Mouse (Mus musculus) MEL (cell line): ENCODE measurements around the gene Sbds. TPM values are rescaled to one million over a fixed set of nuclear protein-coding genes. Genes with fewer than 3 reads are reported as not detected.

Source experiments
- DNase-seq: peaks from one replicate; pipeline ENCODE4 v3.0.0; 2011; ENCODE audit warnings: low read depth, low spot score
- H3K27ac ChIP-seq: 2 replicates; pipeline ENCODE4 v1.5.1; 2012; ENCODE audit warnings: low read depth, mild to moderate bottlenecking, control low read depth, low read length, moderate library complexity; ENCODE audit not compliant: control insufficient read depth
- H3K27me3 ChIP-seq, 2 experiments: fragments of 150-350 bp in 1 of 2; sonication (generic) in 1 of 2; 2 replicates each; pipeline ENCODE4 v1.6.1; 2012; ENCODE audit warnings: low read length in 2 of 2, mild to moderate bottlenecking in 2 of 2, improper control_type of control experiment in 1 of 2, moderate library complexity in 1 of 2; ENCODE audit not compliant: insufficient read depth in 2 of 2, control insufficient read depth in 1 of 2
- H3K36me3 ChIP-seq, 2 experiments: 2 replicates each; pipeline ENCODE4 v1.6.1; 2012 to 2014; ENCODE audit warnings: low read length in 2 of 2, improper control_type of control experiment in 1 of 2, inconsistent platforms in 1 of 2, mild to moderate bottlenecking in 1 of 2; ENCODE audit not compliant: insufficient read depth in 2 of 2, control insufficient read depth in 1 of 2
- H3K4me1 ChIP-seq, 2 experiments: fragments of 150-350 bp in 1 of 2; sonication (generic) in 1 of 2; 2 replicates each; pipeline ENCODE4 v1.6.1; 2012; ENCODE audit warnings: low read length in 2 of 2, improper control_type of control experiment in 1 of 2, mild to moderate bottlenecking in 1 of 2; ENCODE audit not compliant: insufficient read depth in 2 of 2, control insufficient read depth in 1 of 2
- H3K4me3 ChIP-seq, 2 experiments: fragments of 150-350 bp in 1 of 2; sonication (generic) in 1 of 2; 2 replicates each; pipeline ENCODE4 v1.5.1; 2012; ENCODE audit warnings: low read depth in 2 of 2, low read length in 2 of 2, mild to moderate bottlenecking in 2 of 2, moderate library complexity in 2 of 2, control low read depth in 1 of 2, improper control_type of control experiment in 1 of 2; ENCODE audit not compliant: control insufficient read depth in 1 of 2, insufficient read depth in 1 of 2
- H3K79me2 ChIP-seq: 2 replicates; pipeline ENCODE4 v1.6.1; 2012; ENCODE audit warnings: mild to moderate bottlenecking, low read length, moderate library complexity; ENCODE audit not compliant: control insufficient read depth, poor library complexity, insufficient read depth
- H3K9ac ChIP-seq: 2 replicates; pipeline ENCODE4 v1.6.1; 2012; ENCODE audit warnings: low read depth, mild to moderate bottlenecking, control low read depth, low read length, moderate library complexity; ENCODE audit not compliant: control insufficient read depth, poor library complexity, severe bottlenecking
- H3K9me3 ChIP-seq: fragments of 150-350 bp; sonication (generic); replicated peaks from 2 replicates; pipeline ENCODE4 v1.6.1; 2012; ENCODE audit warnings: mild to moderate bottlenecking, low read length, improper control_type of control experiment, moderate library complexity; ENCODE audit not compliant: insufficient read depth
- BHLHE40 ChIP-seq: IDR thresholded peaks from 2 replicates; pipeline ENCODE4 v1.6.1; 2012; ENCODE audit warnings: low read depth, mild to moderate bottlenecking, inconsistent platforms, low read length, improper control_type of control experiment, borderline replicate concordance
- CHD1 ChIP-seq: IDR thresholded peaks from 2 replicates; pipeline ENCODE4 v1.6.1; 2012; ENCODE audit warnings: low read depth, mild to moderate bottlenecking, inconsistent platforms, low read length, improper control_type of control experiment
- CHD2 ChIP-seq: IDR thresholded peaks from 2 replicates; pipeline ENCODE4 v1.6.1; 2011; ENCODE audit warnings: low read length, improper control_type of control experiment
- CTCF ChIP-seq, 3 experiments: IDR thresholded peaks in 2 of 3; conservative IDR thresholded peaks in 1 of 3; 2 replicates each; pipeline ENCODE4 v1.5.1; 2011 to 2012; ENCODE audit warnings: low read length in 3 of 3, low read depth in 2 of 3, mild to moderate bottlenecking in 2 of 3, improper control_type of control experiment in 1 of 3, inconsistent platforms in 1 of 3, mixed read lengths in 1 of 3, moderate library complexity in 1 of 3; ENCODE audit not compliant: control insufficient read depth in 1 of 3, insufficient read depth in 1 of 3, poor library complexity in 1 of 3, severe bottlenecking in 1 of 3
- E2F4 ChIP-seq: IDR thresholded peaks from 2 replicates; pipeline ENCODE4 v1.6.1; 2011; ENCODE audit warnings: low read depth, low read length, improper control_type of control experiment, borderline replicate concordance
- ELF1 ChIP-seq: IDR thresholded peaks from 2 replicates; pipeline ENCODE4 v1.6.1; 2014; ENCODE audit warnings: low read depth, mild to moderate bottlenecking, inconsistent platforms, low read length, improper control_type of control experiment, moderate library complexity
- ETS1 ChIP-seq: IDR thresholded peaks from 2 replicates; pipeline ENCODE4 v1.6.1; 2012; ENCODE audit warnings: low read depth, mild to moderate bottlenecking, inconsistent platforms, low read length, improper control_type of control experiment, moderate library complexity
- GABPA ChIP-seq: IDR thresholded peaks from 2 replicates; pipeline ENCODE4 v1.6.1; 2012; ENCODE audit warnings: low read depth, mild to moderate bottlenecking, inconsistent platforms, low read length, improper control_type of control experiment, moderate library complexity
- GATA1 ChIP-seq: IDR thresholded peaks from 2 replicates; pipeline ENCODE4 v1.6.1; 2011; ENCODE audit warnings: low read depth, low read length, improper control_type of control experiment
- HCFC1 ChIP-seq: IDR thresholded peaks from 2 replicates; pipeline ENCODE4 v1.6.1; 2012; ENCODE audit warnings: low read depth, mild to moderate bottlenecking, inconsistent platforms, low read length, improper control_type of control experiment, moderate library complexity
- KAT2A ChIP-seq: conservative IDR thresholded peaks from 2 replicates; pipeline ENCODE4 v1.6.1; 2012; ENCODE audit warnings: low read depth, low read length, improper control_type of control experiment, inconsistent platforms
- MAX ChIP-seq: IDR thresholded peaks from 2 replicates; pipeline ENCODE4 v1.6.1; 2011; ENCODE audit warnings: low read length, improper control_type of control experiment
- MEF2A ChIP-seq: IDR thresholded peaks from 2 replicates; pipeline ENCODE4 v1.6.1; 2014; ENCODE audit warnings: low read depth, mild to moderate bottlenecking, inconsistent platforms, low read length, improper control_type of control experiment; ENCODE audit not compliant: poor library complexity, insufficient replicate concordance, severe bottlenecking; ENCODE audit errors: extremely low read depth
- MXI1 ChIP-seq: IDR thresholded peaks from 2 replicates; pipeline ENCODE4 v1.6.1; 2011; ENCODE audit warnings: mild to moderate bottlenecking, low read depth, low read length, improper control_type of control experiment
- MYB ChIP-seq: IDR thresholded peaks from 2 replicates; pipeline ENCODE4 v1.6.1; 2011; ENCODE audit warnings: mild to moderate bottlenecking, low read depth, low read length, improper control_type of control experiment
- MYC ChIP-seq: IDR thresholded peaks from 2 replicates; pipeline ENCODE4 v1.6.1; 2011; ENCODE audit warnings: low read depth, mild to moderate bottlenecking, low read length, improper control_type of control experiment, moderate library complexity
- NELFE ChIP-seq: IDR thresholded peaks from 2 replicates; pipeline ENCODE4 v1.6.1; 2011; ENCODE audit warnings: low read depth, low read length, improper control_type of control experiment
- RAD21 ChIP-seq: IDR thresholded peaks from 2 replicates; pipeline ENCODE4 v1.6.1; 2011; ENCODE audit warnings: mild to moderate bottlenecking, low read depth, low read length, improper control_type of control experiment
- SMC3 ChIP-seq: IDR thresholded peaks from 2 replicates; pipeline ENCODE4 v1.6.1; 2011; ENCODE audit warnings: low read depth, low read length, improper control_type of control experiment
- TAL1 ChIP-seq: IDR thresholded peaks from 2 replicates; pipeline ENCODE4 v1.6.1; 2012; ENCODE audit warnings: mild to moderate bottlenecking, inconsistent platforms, low read length, moderate library complexity, mixed read lengths
- TCF12 ChIP-seq: IDR thresholded peaks from 2 replicates; pipeline ENCODE4 v1.6.1; 2014; ENCODE audit warnings: low read depth, mild to moderate bottlenecking, inconsistent platforms, low read length, improper control_type of control experiment, moderate library complexity
- UBTF ChIP-seq: IDR thresholded peaks from 2 replicates; pipeline ENCODE4 v1.6.1; 2012; ENCODE audit warnings: low read depth, mild to moderate bottlenecking, inconsistent platforms, low read length, improper control_type of control experiment, moderate library complexity, borderline replicate concordance; ENCODE audit not compliant: insufficient read depth
- ZC3H11A ChIP-seq: IDR thresholded peaks from 2 replicates; pipeline ENCODE4 v1.6.1; 2012; ENCODE audit warnings: low read depth, mild to moderate bottlenecking, inconsistent platforms, low read length, improper control_type of control experiment
- ZMIZ1 ChIP-seq: IDR thresholded peaks from 2 replicates; pipeline ENCODE4 v1.6.1; 2012; ENCODE audit warnings: low read depth, mild to moderate bottlenecking, inconsistent platforms, low read length, improper control_type of control experiment, moderate library complexity
- ZNF384 ChIP-seq: IDR thresholded peaks from 2 replicates; pipeline ENCODE4 v1.6.1; 2012; ENCODE audit warnings: low read depth, mild to moderate bottlenecking, inconsistent platforms, low read length, improper control_type of control experiment
- polyA plus RNA-seq, 2 experiments: library from polyadenylated mRNA; stranded (reverse) in 1 of 2; unstranded in 1 of 2; fragments of >175 nt in 1 of 2; fragments of >200 nt in 1 of 2; gene quantifications; 2 replicates each; pipeline versions ENCODE4 v1.2.1 to v1.2.4; 2012; ENCODE audit warnings: low replicate concordance in 2 of 2, low read depth in 1 of 2; ENCODE audit not compliant: insufficient read length in 2 of 2, insufficient read depth in 1 of 2, missing spikeins in 1 of 2
- total RNA-seq: library from RNA; depleted of rRNA; stranded (reverse); fragments of 300-350 nt; gene quantifications from 2 replicates; pipeline ENCODE4 v1.2.3, GENCODE M21; 2012

Sbds gene
- total and polyA plus RNA-seq, 3 experiments, result 74.7 to 88.1 TPM; not detected in 1

DNA sequence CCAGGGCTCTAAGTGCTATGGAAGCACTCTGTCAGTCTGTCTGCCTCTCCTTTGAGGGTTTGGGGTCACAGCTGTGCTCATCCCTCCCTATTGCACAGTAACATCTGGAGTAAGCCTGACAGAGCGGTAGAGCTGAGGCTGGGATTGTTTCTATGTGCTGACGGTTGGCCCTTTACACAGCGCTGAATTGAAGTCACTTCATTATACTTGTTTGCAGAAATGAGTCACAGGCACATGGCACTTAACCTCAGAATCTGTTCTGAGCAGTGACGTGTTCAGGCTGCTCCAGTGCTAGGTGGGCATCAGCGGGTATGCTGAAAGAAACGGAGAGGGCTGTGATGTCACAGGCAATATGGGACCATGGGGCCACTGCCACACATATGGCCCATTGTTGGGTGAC is 17.7 kb upstream of the Sbds start:
- H3K36me3 ChIP-seq, result peaks cover 6% of the 10 kb centered on the region in 2 experiments
- DNase-seq, result no peak
- H3K4me1 ChIP-seq, result peaks cover 5 to 7% of the 10 kb centered on the region in 2 experiments
- H3K27me3 ChIP-seq, result no peaks in the 10 kb centered on the region
- H3K27ac ChIP-seq, result no peak overlapping the region
- no peaks in the 10 kb centered on the region for H3K9me3 ChIP-seq
- H3K79me2 ChIP-seq, result no peaks in the 10 kb centered on the region
- TF ChIP-seq GABPA (no peak), MXI1 (no peak), TCF12 (no peak), KAT2A (no peak), CHD2 (no peak), MAX (no peak), TAL1 (no peak), CHD1 (no peak), ELF1 (no peak), E2F4 (no peak), MYC (no peak), NELFE (no peak), ZMIZ1 (no peak), HCFC1 (no peak), GATA1 (no peak), UBTF (no peak), ETS1 (no peak), ZC3H11A (no peak)
- TF ChIP-seq, all 39 proteins: peak for 0
- Histone ChIP-seq H3K4me3 (no peak overlapping the region), H3K9ac (no peak overlapping the region)

GRCm38 (mm10) chr5:130272344-130272743 is 17.0 kb upstream of the Sbds start:
- Histone ChIP-seq H3K4me3 (no peak overlapping the region), H3K4me1 (peaks cover under 1 to 3% of the 10 kb centered on the region in 2 experiments; a peak in 2 of 4 replicates), H3K79me2 (no peaks in the 10 kb centered on the region), H3K36me3 (peaks cover 2 to 6% of the 10 kb centered on the region in 2 experiments), H3K27ac (no peak overlapping the region), H3K9ac (no peak overlapping the region)
- TF ChIP-seq BHLHE40, result no peak
- TF ChIP-seq ELF1, result no peak
- peak; percentile 52 to 62 (median 58) for TF ChIP-seq CTCF (IDR thresholded peaks at IDR 0.05 in 2 of 3, conservative IDR thresholded peaks at IDR 0.05 in 1 of 3; ENCODE audit: control insufficient read depth in 1 of 3, insufficient read depth in 1 of 3, low read depth in 2 of 3, low read length in 3 of 3, poor library complexity in 1 of 3, severe bottlenecking in 1 of 3)
- TF ChIP-seq ZNF384, result no peak
- TF ChIP-seq SMC3, result peak; percentile 41
- TF ChIP-seq RAD21, result peak; percentile 32
- TF ChIP-seq HCFC1, result no peak
- TF ChIP-seq MEF2A, result no peak
- TF ChIP-seq MYB, result no peak
- TF ChIP-seq, all 39 proteins: peak for 3
- H3K27me3 ChIP-seq, result no peaks in the 10 kb centered on the region
- H3K9me3 ChIP-seq, result no peaks in the 10 kb centered on the region
- peak; percentile 58 for DNase-seq
